Mouse (Mus musculus) lung, embryonic 15.5 days (tissue): ENCODE data around the gene Acer3. TPM values are rescaled to one million over a fixed set of nuclear protein-coding genes. Genes with fewer than 3 reads are reported as not detected.

ENCODE experiments used
- ATAC-seq: fragments of 200-750 bp; cut with Nextera tagmentation; 2 replicates; pipeline ENCODE4 v1.8.0; 2017; ENCODE audit warnings: moderate number of reproducible peaks, borderline replicate concordance; ENCODE audit not compliant: low FRiP score, low TSS enrichment; ENCODE audit errors: extremely low read depth
- H3K27ac ChIP-seq: fragments of 300-500 bp; sonication (generic); 2 replicates; pipeline ENCODE4 v1.5.1; 2015; ENCODE audit warnings: moderate library complexity, mild to moderate bottlenecking, inconsistent platforms
- H3K27me3 ChIP-seq: fragments of 300-500 bp; sonication (generic); 2 replicates; pipeline ENCODE4 v1.6.1; 2015; ENCODE audit warnings: inconsistent platforms
- H3K36me3 ChIP-seq: fragments of 300-500 bp; sonication (generic); 2 replicates; pipeline ENCODE4 v1.6.1; 2015; ENCODE audit warnings: inconsistent platforms
- H3K4me1 ChIP-seq: fragments of 300-500 bp; sonication (generic); 2 replicates; pipeline ENCODE4 v1.6.1; 2015; ENCODE audit warnings: inconsistent platforms
- H3K4me2 ChIP-seq: fragments of 300-500 bp; sonication (generic); 2 replicates; pipeline ENCODE4 v1.6.1; 2015; ENCODE audit warnings: inconsistent platforms, mild to moderate bottlenecking, moderate library complexity
- H3K4me3 ChIP-seq: fragments of 300-500 bp; sonication (generic); 2 replicates; pipeline ENCODE4 v1.5.1; 2015; ENCODE audit warnings: mild to moderate bottlenecking, inconsistent platforms
- H3K9ac ChIP-seq: fragments of 300-500 bp; sonication (generic); 2 replicates; pipeline ENCODE4 v1.6.1; 2015; ENCODE audit warnings: inconsistent platforms
- H3K9me3 ChIP-seq: fragments of 300-500 bp; sonication (generic); 2 replicates; pipeline ENCODE4 v1.6.1; 2016; ENCODE audit warnings: inconsistent platforms
- WGBS: fragments of 180-500 bp; shearing (Covaris S2); methylation state at CpG from one replicate; pipeline ENCODE4 v1.1.7; 2015; 5-methylcytosine and 5-hydroxymethylcytosine counted together
- polyA plus RNA-seq: library from polyadenylated mRNA; unstranded; fragments of >200 nt; fragmentation: Nextera tagmentation; extraction: Ambion mirVana; gene quantifications from 2 replicates; pipeline ENCODE4 v1.2.1, GENCODE M21; 2015

Gene Acer3
- polyA plus RNA-seq, 1 experiment from 2014 or later: 28.3 TPM

- Histone ChIP-seq H3K27me3 (no peaks in the 10 kb centered on the region; the same call in 1 of the 2 replicates), H3K36me3 (no peaks in the 10 kb centered on the region), H3K4me2 (peak overlapping the region; percentile 90), H3K27ac (no peak overlapping the region), H3K4me3 (peak overlapping the region; percentile 97; the same call in 1 of the 2 replicates), H3K4me1 (peaks cover 29% of the 10 kb centered on the region), H3K9me3 (no peaks in the 10 kb centered on the region), H3K9ac (no peak overlapping the region)
- WGBS: 62% methylated on average over 8 of the region's 8 CpGs
- ATAC-seq: no peak
Observed at GRCm38 (mm10) chr7:98176322-98177070, 144.5 kb downstream of the Acer3 start.

- Histone ChIP-seq H3K27ac (no peak overlapping the region), H3K4me3 (no peak overlapping the region), H3K9me3 (no peaks in the 10 kb centered on the region), H3K9ac (no peak overlapping the region), H3K4me2 (no peak overlapping the region), H3K4me1 (peaks cover 40% of the 10 kb centered on the region), H3K36me3 (no peaks in the 10 kb centered on the region), H3K27me3 (no peaks in the 10 kb centered on the region; the same call in 1 of the 2 replicates)
- no peak for ATAC-seq
- 63% methylated on average over 4 of the region's 4 CpGs for WGBS
Observed at GRCm38 (mm10) chr7:98174883-98175755, 145.9 kb downstream of the Acer3 start.

- Histone ChIP-seq H3K9ac (no peak overlapping the region), H3K27me3 (no peaks in the 10 kb centered on the region; the same call in 1 of the 2 replicates), H3K4me3 (no peak overlapping the region), H3K27ac (no peak overlapping the region), H3K4me1 (peaks cover 35% of the 10 kb centered on the region), H3K9me3 (no peaks in the 10 kb centered on the region), H3K36me3 (no peaks in the 10 kb centered on the region), H3K4me2 (no peak overlapping the region)
- WGBS: 29% methylated on average over 4 of the region's 4 CpGs
- ATAC-seq: no peak
Observed at GRCm38 (mm10) chr7:98173408-98173807, 147.6 kb downstream of the Acer3 start.

- H3K4me1 ChIP-seq: peaks cover 31% of the 10 kb centered on the region
- no peak overlapping the region for H3K4me2 ChIP-seq
- H3K27ac ChIP-seq: no peak overlapping the region
- ATAC-seq: no peak
- H3K36me3 ChIP-seq: no peaks in the 10 kb centered on the region
- H3K4me3 ChIP-seq: no peak overlapping the region
- H3K9ac ChIP-seq: no peak overlapping the region
- no peaks in the 10 kb centered on the region; the same call in 1 of the 2 replicates for H3K27me3 ChIP-seq
- no peaks in the 10 kb centered on the region for H3K9me3 ChIP-seq
- WGBS: 75% methylated on average over 8 of the region's 8 CpGs
Observed at GRCm38 (mm10) chr7:98172661-98173060, 148.3 kb downstream of the Acer3 start.

- H3K4me1 ChIP-seq: peaks cover 21% of the 10 kb centered on the region
- H3K9ac ChIP-seq: 0 out of 2 replicates have a peak overlapping the region, but pooled peaks have one; percentile 3
- ATAC-seq: peak; percentile 70; the same call in 1 of the 2 replicates
- peak overlapping the region; percentile 12; the same call in 1 of the 2 replicates for H3K27ac ChIP-seq
- WGBS: 55% methylated on average over 6 of the region's 6 CpGs
- no peak overlapping the region for H3K4me2 ChIP-seq
- no peaks in the 10 kb centered on the region for H3K36me3 ChIP-seq
- no peak overlapping the region for H3K4me3 ChIP-seq
- H3K9me3 ChIP-seq: no peaks in the 10 kb centered on the region
- H3K27me3 ChIP-seq: no peaks in the 10 kb centered on the region
Observed at GRCm38 (mm10) chr7:98171141-98172073, 149.6 kb downstream of the Acer3 start.

GRCm38 (mm10) chr7:98164999-98165528 is 155.9 kb downstream of the Acer3 start:
- Histone ChIP-seq H3K4me3 (no peak overlapping the region), H3K4me2 (no peak overlapping the region; the same call in 1 of the 2 replicates), H3K27me3 (no peaks in the 10 kb centered on the region), H3K9me3 (no peaks in the 10 kb centered on the region), H3K9ac (no peak overlapping the region; the same call in 1 of the 2 replicates), H3K27ac (peak overlapping the region; percentile 82), H3K36me3 (no peaks in the 10 kb centered on the region), H3K4me1 (peaks cover 48% of the 10 kb centered on the region)
- WGBS: 39% methylated on average over 10 of the region's 10 CpGs
- peak; percentile 45 for ATAC-seq

GRCm38 (mm10) chr7:98164382-98164998 is 156.5 kb downstream of the Acer3 start:
- Histone ChIP-seq H3K9ac (no peak overlapping the region), H3K4me1 (peaks cover 54% of the 10 kb centered on the region), H3K36me3 (no peaks in the 10 kb centered on the region), H3K4me3 (no peak overlapping the region), H3K27me3 (no peaks in the 10 kb centered on the region), H3K27ac (peak overlapping the region; percentile 82), H3K9me3 (no peaks in the 10 kb centered on the region), H3K4me2 (no peak overlapping the region)
- ATAC-seq: no peak
- 77% methylated on average over 9 of the region's 9 CpGs for WGBS

- Histone ChIP-seq H3K4me3 (no peak overlapping the region), H3K9ac (no peak overlapping the region), H3K4me1 (peaks cover 62% of the 10 kb centered on the region), H3K4me2 (no peak overlapping the region), H3K36me3 (no peaks in the 10 kb centered on the region), H3K9me3 (no peaks in the 10 kb centered on the region), H3K27ac (no peak overlapping the region), H3K27me3 (no peaks in the 10 kb centered on the region)
- no peak for ATAC-seq
- WGBS: 30% methylated on average over 3 of the region's 3 CpGs
Observed at GRCm38 (mm10) chr7:98163700-98164099, 157.3 kb downstream of the Acer3 start.

- Histone ChIP-seq H3K4me2 (no peak overlapping the region), H3K9me3 (no peaks in the 10 kb centered on the region), H3K4me3 (no peak overlapping the region), H3K4me1 (peaks cover 76% of the 10 kb centered on the region), H3K36me3 (no peaks in the 10 kb centered on the region), H3K27me3 (no peaks in the 10 kb centered on the region), H3K9ac (no peak overlapping the region), H3K27ac (0 out of 2 replicates have a peak overlapping the region, but pooled peaks have one; percentile 79)
- 58% methylated on average over 6 of the region's 6 CpGs for WGBS
- ATAC-seq: no peak
Observed at GRCm38 (mm10) chr7:98162239-98162638, 158.8 kb downstream of the Acer3 start.

- Histone ChIP-seq H3K36me3 (no peaks in the 10 kb centered on the region), H3K4me1 (peaks cover 86% of the 10 kb centered on the region), H3K27me3 (no peaks in the 10 kb centered on the region), H3K4me3 (no peak overlapping the region), H3K4me2 (no peak overlapping the region; the same call in 1 of the 2 replicates), H3K9me3 (no peaks in the 10 kb centered on the region), H3K27ac (peak overlapping the region; percentile 79), H3K9ac (no peak overlapping the region)
- ATAC-seq: no peak
- 11% methylated on average over 8 of the region's 8 CpGs for WGBS
Observed at GRCm38 (mm10) chr7:98160041-98160740, 160.8 kb downstream of the Acer3 start.
